Mouse (Mus musculus): ENCODE measurements around the gene Mgl2.
A peak's percentile ranks its signal among the peaks of the same experiment; 100 is the strongest.

Mgl2 gene

DNA sequence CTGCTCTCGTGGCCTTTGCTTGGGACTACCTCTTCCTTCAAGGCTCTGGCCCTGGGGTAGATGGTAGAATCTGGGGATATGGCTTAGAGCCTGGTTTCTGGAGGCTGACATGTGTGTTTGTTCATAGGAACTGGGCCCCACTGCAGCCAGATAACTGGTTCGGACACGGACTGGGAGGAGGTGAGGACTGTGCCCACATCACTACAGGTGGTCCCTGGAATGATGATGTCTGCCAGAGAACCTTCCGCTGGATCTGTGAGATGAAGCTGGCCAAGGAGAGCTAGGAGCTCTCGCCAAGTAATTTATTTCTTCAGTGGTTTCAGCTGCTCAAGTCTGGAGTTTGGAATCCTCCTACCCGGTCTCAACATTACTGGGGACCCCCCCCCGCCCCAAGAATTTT lies 40.2 kb downstream of the Mgl2 start:
- no peak for DNase-seq (ENCODE audit: extremely low spot score, low read depth, low spot score)

DNA sequence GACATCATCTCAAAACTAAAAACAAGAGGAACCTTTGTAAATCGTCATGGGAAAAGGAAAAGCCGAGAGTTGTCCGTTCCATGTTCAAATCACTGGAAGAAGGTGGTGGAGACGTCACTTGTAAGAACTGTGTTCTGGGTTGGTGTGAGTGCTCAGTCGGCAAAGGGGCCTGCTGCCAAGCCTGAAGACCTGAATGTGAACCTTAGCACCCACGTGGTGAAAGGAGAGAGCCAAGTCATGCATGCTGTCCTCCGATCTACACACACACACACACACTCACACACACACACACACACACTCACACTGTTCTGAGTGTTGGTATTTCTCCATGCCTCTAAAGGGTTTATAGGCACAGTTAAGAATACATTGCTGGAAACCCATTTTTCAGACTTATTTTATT lies 41.1 kb downstream of the Mgl2 start:
- DNase-seq (ENCODE audit: extremely low spot score, low read depth, low spot score), result no peak

DNA sequence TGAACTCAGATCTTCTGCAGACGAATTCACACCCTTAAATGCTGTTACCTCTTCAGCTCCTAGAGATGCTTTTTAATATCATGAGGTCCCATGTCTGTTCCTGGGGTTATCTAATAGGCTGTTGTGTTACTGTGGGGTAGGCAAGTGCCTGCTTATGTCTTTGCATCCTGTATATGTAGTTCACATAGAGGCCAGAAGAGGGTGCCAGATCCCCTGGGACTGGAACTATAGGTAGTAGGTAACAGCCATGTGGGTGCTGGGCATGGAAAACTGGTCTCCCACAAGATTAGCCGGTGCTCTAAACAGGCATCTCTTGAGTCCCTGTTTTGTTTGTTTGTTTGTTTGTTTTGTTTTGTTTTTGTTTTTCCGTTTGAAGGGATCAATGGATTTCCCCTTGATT lies 41.7 kb downstream of the Mgl2 start:
- DNase-seq (ENCODE audit: extremely low spot score, low read depth, low spot score), result no peak

DNA sequence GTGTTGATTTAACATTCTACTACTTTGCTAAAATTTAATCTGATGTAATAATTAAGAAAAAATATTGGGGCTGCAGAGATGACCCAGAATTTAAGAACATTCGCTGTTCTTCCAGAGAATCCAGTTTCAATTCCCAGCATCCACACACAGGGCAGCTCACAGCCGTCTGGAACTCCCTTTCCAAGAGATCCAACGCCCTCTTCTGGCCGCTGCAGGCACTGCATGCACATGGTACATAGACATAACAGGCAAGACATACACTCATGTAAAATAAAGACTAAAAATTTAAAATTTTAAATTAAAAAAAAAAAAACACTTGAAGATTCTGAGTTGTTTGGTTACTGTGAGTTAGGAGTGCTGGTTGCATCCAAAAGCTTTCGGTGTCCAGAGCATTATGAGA lies 42.2 kb downstream of the Mgl2 start:
- DNase-seq (ENCODE audit: extremely low spot score, low read depth, low spot score), result no peak

DNA sequence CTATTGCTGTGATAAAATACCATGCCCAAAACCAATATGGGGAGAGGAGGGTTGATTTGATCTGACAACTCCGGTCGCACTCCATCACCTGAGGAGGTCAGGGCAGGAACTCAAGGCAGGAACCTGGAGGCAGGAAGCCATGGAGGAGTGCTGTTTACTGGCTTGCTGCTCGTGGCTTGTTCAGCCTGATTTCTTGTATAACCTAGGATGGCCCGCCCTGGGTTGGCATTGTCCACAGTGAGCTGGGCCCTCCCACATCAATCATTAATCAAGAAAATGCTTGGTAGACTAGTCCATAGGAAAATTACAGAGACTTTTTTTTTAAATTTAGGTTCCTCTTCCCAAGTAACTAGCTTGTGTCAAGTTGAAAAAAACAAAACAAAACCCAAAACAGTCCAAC lies 44.4 kb downstream of the Mgl2 start:
- DNase-seq (ENCODE audit: extremely low spot score, low read depth, low spot score), result no peak

DNA sequence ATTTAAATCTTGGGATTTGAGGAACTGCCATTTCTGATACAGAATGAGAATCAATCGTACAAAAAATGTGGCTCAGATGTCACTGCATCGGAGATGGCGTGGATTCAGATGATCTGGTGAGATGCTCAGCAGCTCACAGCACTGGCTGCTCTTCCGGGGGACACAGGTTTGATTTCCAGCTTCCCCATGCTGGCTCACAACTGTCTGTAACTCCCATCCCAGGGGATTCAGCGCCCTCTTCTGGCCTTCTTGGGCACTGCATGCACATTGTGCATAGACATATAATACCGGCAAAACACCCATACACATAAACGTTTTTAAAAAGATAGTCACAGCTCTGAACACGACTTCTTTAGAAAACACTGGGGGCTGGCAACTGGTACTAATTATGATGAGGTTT lies 47.5 kb downstream of the Mgl2 start:
- no peak for DNase-seq (ENCODE audit: extremely low spot score, low read depth, low spot score)

DNA sequence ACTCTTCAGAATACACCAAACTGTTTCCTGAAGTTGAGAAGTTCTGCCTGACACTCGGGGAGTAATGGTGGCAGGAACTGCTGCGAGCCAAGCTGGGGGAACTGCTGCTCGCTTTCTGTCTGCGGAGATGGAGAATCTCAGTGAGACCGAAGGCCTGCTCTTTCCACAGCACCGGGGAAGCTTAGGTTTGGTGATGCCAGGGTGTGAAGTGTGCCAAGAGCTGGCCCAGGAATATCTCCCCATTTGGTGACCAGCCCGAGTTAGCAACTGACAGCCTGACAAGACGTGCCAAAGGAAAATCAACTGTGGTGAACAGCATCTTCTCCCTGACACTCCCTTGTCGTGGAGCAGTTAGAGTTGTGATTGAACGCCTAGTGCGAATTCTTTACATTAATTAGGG lies 48.2 kb downstream of the Mgl2 start:
- DNase-seq (ENCODE audit: extremely low spot score, low read depth, low spot score), result no peak

DNA sequence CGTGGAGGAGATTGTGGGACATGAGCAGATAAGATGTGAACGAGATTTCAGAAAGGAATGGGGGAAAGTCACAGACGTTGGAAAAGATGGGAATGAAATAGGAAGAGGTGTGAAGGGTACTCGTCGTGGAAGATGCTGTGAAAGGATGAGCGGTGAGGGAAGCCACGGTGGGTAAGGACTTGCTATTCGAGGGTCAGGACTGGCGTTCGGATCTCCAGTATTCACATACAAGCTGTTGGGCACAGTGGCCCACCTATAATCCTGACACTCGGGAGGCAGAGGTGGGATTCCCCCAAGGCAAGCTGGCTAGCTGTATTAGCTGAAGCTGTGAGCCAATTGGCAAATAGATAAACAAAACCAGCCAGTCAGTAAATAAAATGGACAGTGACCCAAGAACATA lies 48.6 kb downstream of the Mgl2 start:
- no peak for DNase-seq (ENCODE audit: extremely low spot score, low read depth, low spot score)

DNA sequence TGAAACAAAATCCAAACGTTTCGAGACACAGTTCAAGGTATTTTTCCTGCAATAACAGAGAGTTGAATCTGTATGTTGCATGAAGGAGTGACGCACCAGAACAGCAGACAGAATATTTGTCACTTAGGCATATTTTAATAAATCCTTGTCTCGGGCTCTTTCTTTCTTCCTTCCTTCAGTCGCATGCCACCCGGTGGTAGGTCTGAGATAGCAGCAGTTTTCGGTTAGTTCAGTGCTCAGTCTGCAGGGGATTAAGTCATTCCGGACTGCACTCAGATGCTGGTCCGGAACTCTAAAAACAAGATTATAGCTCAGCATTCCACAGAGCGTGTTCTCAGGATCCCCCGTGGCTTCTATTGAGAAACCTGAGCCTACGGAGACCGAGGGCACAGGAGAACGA lies 49.3 kb downstream of the Mgl2 start:
- peak; percentile 10 for DNase-seq (ENCODE audit: extremely low spot score, low read depth, low spot score)

DNA sequence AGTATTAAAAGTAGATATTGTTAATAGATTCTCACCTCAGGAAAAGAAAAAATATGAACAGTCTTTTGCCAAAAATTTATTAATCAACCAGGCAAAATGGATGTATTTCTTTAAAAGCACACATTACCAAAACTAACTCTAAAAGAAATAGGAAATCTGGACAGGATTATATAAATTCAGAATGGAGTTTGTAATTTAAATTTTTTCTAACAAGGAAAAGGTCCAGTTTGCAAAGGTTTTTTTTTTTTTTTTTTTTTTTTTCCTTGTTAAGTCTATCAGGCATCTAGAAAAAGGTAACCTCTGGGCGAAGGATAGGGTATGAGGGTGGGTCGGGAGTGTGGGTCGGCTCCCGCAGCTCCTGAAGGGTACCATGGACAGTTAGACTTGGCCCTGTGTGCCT lies 50.4 kb downstream of the Mgl2 start:
- no peak for DNase-seq (ENCODE audit: extremely low spot score, low read depth, low spot score)

DNA sequence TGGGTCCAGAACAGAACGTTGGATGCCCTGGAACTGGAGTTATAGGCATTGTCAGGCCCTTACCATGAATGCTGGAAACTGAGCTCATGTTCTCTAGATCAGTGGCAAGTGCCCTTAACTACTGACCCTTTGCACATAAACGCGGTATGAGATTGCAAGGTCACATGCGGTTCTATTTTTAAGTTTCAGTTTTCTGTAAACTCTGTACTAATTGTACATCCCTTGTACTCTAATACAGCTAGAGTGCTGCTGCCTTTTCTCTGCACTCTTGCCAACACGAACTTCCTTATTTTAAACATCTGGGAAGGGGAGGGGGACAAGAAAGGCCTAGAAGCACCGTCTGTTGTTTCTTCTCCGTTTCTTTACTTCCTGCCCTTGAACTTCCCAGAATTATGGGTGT lies 55.0 kb downstream of the Mgl2 start:
- DNase-seq (ENCODE audit: extremely low spot score, low read depth, low spot score), result no peak
